Mouse (Mus musculus) regulatory T cell (primary cell): Measurements from ENCODE around the gene Dnaaf2.

Experiments
- in situ Hi-C: fragments of 300-600 bp; cut with MboI, MseI; formaldehyde crosslinking; loops from one replicate; pipeline ENCODE4 v1.15.1; 2025; ENCODE audit warnings: high pct_unique_total_duplicates

Gene Dnaaf2

GRCm38 (mm10) chr12:69198164-69198535 is at the start of gene Dnaaf2:
Dnaaf2 (minus strand) TSS chr12:69198429.
- in situ Hi-C loops: loop anchor here (25.0 kb wide), 2 partner anchors 1839 to 1939 kb away; partner anchors contain the start of genes 2700049A03Rik and Timm9

- in situ Hi-C loops: no loop called here
These were observed 43.7 kb upstream of the Dnaaf2 start for GRCm38 (mm10) chr12:69241771-69242431.

- in situ Hi-C loops: no loop called here
These were observed 43.2 kb upstream of the Dnaaf2 start for GRCm38 (mm10) chr12:69241405-69241770.

- in situ Hi-C loops: no loop called here
These were observed 42.6 kb upstream of the Dnaaf2 start, which contains the start of gene Klhdc1 for GRCm38 (mm10) chr12:69240876-69241275. Klhdc1 (plus strand) TSS chr12:69241176.

GRCm38 (mm10) chr12:69238284-69238683 is 40.1 kb upstream of the Dnaaf2 start:
- in situ Hi-C loops: loop anchor here (10.0 kb wide), 1 partner anchor 47 kb away; no protein-coding TSS in a partner anchor

- in situ Hi-C loops: loop anchor here (10.0 kb wide), 1 partner anchor 49 kb away; no protein-coding TSS in a partner anchor
These were observed 37.6 kb upstream of the Dnaaf2 start for GRCm38 (mm10) chr12:69235782-69236181.

- in situ Hi-C loops: no loop called here
These were observed 31.0 kb upstream of the Dnaaf2 start for GRCm38 (mm10) chr12:69229251-69229650.

GRCm38 (mm10) chr12:69227776-69228466 is 29.7 kb upstream of the Dnaaf2 start, which contains the start of gene Pole2:
Pole2 (minus strand) TSS chr12:69228195.
- in situ Hi-C loops: no loop called here

- in situ Hi-C loops: no loop called here
These were observed 22.5 kb upstream of the Dnaaf2 start for GRCm38 (mm10) chr12:69220613-69221277.

GRCm38 (mm10) chr12:69216587-69216986 is 18.4 kb upstream of the Dnaaf2 start:
- in situ Hi-C loops: loop anchor here (10.0 kb wide), 1 partner anchor 88 kb away; no protein-coding TSS in a partner anchor

GRCm38 (mm10) chr12:69215000-69215785 is 17.0 kb upstream of the Dnaaf2 start:
- in situ Hi-C loops: loop anchor here (10.0 kb wide), 1 partner anchor 90 kb away; no protein-coding TSS in a partner anchor

GRCm38 (mm10) chr12:69214393-69214792 is 16.2 kb upstream of the Dnaaf2 start:
- in situ Hi-C loops: loop anchor here (10.0 kb wide), 1 partner anchor 90 kb away; no protein-coding TSS in a partner anchor

GRCm38 (mm10) chr12:69213186-69213777 is 15.1 kb upstream of the Dnaaf2 start:
- in situ Hi-C loops: loop anchor here (10.0 kb wide), 1 partner anchor 92 kb away; no protein-coding TSS in a partner anchor

- in situ Hi-C loops: loop anchor here (10.0 kb wide), 1 partner anchor 94 kb away; no protein-coding TSS in a partner anchor
These were observed 12.8 kb upstream of the Dnaaf2 start for GRCm38 (mm10) chr12:69211057-69211456.

GRCm38 (mm10) chr12:69210056-69210979 is 12.1 kb upstream of the Dnaaf2 start:
- in situ Hi-C loops: loop anchor here (10.0 kb wide), 1 partner anchor 94 kb away; no protein-coding TSS in a partner anchor

GRCm38 (mm10) chr12:69208520-69208919 is 10.3 kb upstream of the Dnaaf2 start:
- in situ Hi-C loops: loop anchor here (5.0 kb wide), 1 partner anchor 384 kb away; no protein-coding TSS in a partner anchor

- in situ Hi-C loops: loop anchor here (5.0 kb wide), 1 partner anchor 384 kb away; no protein-coding TSS in a partner anchor
These were observed 9.7 kb upstream of the Dnaaf2 start for GRCm38 (mm10) chr12:69207926-69208325.

GRCm38 (mm10) chr12:69207396-69207795 is 9.2 kb upstream of the Dnaaf2 start:
- in situ Hi-C loops: loop anchor here (5.0 kb wide), 1 partner anchor 385 kb away; no protein-coding TSS in a partner anchor
